Mouse (Mus musculus) lung, embryonic 14.5 days (tissue): ENCODE results near the gene Slc1a4. TPM values are rescaled to one million over a fixed set of nuclear protein-coding genes. Genes with fewer than 3 reads are reported as not detected.
A peak's percentile ranks its signal among the peaks of the same experiment; 100 is the strongest.

Experiments used
- ATAC-seq: fragments of 200-750 bp; cut with Nextera tagmentation; 2 replicates; pipeline ENCODE4 v1.8.0; 2017; ENCODE audit warnings: mild to moderate bottlenecking, moderate TSS enrichment, moderate library complexity; ENCODE audit not compliant: insufficient read depth
- DNase-seq: peaks from one replicate; pipeline ENCODE4 v3.0.0-alpha.2; 2015
- H3K27ac ChIP-seq: fragments of 300-500 bp; sonication (generic); 2 replicates; pipeline ENCODE4 v1.5.1; 2014; ENCODE audit warnings: low read depth, mild to moderate bottlenecking, moderate library complexity
- H3K27me3 ChIP-seq: fragments of 300-500 bp; sonication (generic); 2 replicates; pipeline ENCODE4 v1.6.1; 2014; ENCODE audit warnings: low read length, control low read depth; ENCODE audit not compliant: insufficient read depth
- H3K36me3 ChIP-seq: fragments of 300-500 bp; sonication (generic); 2 replicates; pipeline ENCODE4 v1.6.1; 2014; ENCODE audit warnings: control low read depth; ENCODE audit not compliant: insufficient read depth
- H3K4me1 ChIP-seq: fragments of 300-500 bp; sonication (generic); 2 replicates; pipeline ENCODE4 v1.6.1; 2014; ENCODE audit warnings: antibody characterized with exemption, control low read depth; ENCODE audit not compliant: insufficient read depth
- H3K4me2 ChIP-seq: fragments of 300-500 bp; sonication (generic); 2 replicates; pipeline ENCODE4 v1.6.1; 2014; ENCODE audit warnings: mild to moderate bottlenecking
- H3K4me3 ChIP-seq: fragments of 300-500 bp; sonication (generic); 2 replicates; pipeline ENCODE4 v1.5.1; 2014; ENCODE audit warnings: low read depth, low read length
- H3K9ac ChIP-seq: fragments of 300-500 bp; sonication (generic); 2 replicates; pipeline ENCODE4 v1.6.1; 2014
- H3K9me3 ChIP-seq: fragments of 300-500 bp; sonication (generic); 2 replicates; pipeline ENCODE4 v1.6.1; 2016; ENCODE audit warnings: low read depth, low read length, control low read depth
- CTCF ChIP-seq: IDR thresholded peaks from 2 replicates; pipeline ENCODE4 v1.5.1; 2016; ENCODE audit warnings: antibody characterized with exemption, low read depth
- WGBS: fragments of 180-500 bp; shearing (Covaris S2); extraction: QIAGEN DNeasy Blood & Tissue Kit; methylation state at CpG from one replicate; pipeline ENCODE4 v1.1.7; 2014; 5-methylcytosine and 5-hydroxymethylcytosine counted together
- polyA plus RNA-seq: library from polyadenylated mRNA; unstranded; fragments of >200 nt; fragmentation: Nextera tagmentation; extraction: Ambion mirVana; gene quantifications from 2 replicates; pipeline ENCODE4 v1.2.1, GENCODE M21; 2014

Slc1a4 gene
- polyA plus RNA-seq, 1 experiment from 2014 or later = 24.6 TPM

DNA sequence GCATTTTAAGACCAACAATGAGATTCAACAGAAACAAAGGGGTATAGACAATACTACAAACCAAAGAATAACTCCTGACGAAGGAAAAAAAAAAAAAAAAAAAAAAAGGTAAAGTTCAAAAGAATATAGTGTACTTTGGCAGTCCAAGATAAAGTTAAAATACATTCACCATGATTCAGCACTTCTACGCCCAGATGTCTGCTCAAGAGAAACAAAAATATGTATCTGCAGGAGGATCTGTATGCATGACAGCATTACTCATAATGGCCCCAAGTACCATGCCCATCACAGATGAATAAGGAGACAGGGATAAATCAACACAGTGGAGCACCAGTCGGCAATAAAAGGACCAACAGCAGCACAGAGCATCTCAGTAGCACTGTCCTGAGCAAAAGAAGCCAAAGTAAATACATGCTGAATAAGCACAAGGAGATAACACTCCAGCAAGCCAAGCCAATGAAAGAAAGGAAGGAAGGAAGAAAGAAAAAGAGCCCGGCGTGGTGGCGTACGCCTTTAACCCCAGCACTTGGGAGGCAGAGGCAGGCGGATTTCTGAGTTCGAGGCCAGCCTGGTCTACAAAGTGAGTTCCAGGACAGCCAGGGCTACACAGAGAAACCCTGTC is 7.3 kb downstream of the Slc1a4 start:
- H3K9me3 ChIP-seq = no peaks in the 10 kb centered on the region
- H3K4me2 ChIP-seq = no peak overlapping the region
- peaks cover under 1% of the 10 kb centered on the region; the same call in 1 of the 2 replicates for H3K4me1 ChIP-seq
- H3K4me3 ChIP-seq = no peak overlapping the region
- no peak for TF ChIP-seq CTCF
- no peaks in the 10 kb centered on the region for H3K27me3 ChIP-seq
- DNase-seq (no peak), ATAC-seq (no peak)
- no peak overlapping the region for H3K9ac ChIP-seq
- 85% methylated on average over 8 of the region's 9 CpGs for WGBS
- H3K36me3 ChIP-seq = no peaks in the 10 kb centered on the region
- no peak overlapping the region for H3K27ac ChIP-seq

DNA sequence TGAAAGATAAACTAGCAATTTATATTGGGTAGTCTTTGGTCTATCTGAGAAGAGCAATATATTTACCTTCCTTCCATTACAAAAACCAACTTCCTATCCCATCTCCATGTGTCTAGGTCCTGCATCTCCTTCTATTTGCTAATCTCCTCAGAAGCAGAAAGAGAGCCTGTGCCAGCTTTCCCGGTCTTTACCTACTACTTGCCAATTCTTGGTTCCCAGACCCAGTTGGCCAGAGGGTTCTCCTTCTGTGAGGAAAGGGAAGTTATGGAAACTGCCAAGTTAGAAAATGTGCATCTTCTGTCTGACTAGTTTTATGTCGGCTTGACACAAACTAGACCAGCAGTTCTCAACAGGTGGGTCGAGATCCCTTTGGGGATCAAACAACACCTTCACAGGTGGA is 8.5 kb downstream of the Slc1a4 start:
- no peak for ATAC-seq
- no peak for TF ChIP-seq CTCF
- Histone ChIP-seq H3K4me2 (no peak overlapping the region), H3K9me3 (no peaks in the 10 kb centered on the region), H3K4me3 (no peak overlapping the region), H3K9ac (no peak overlapping the region), H3K36me3 (no peaks in the 10 kb centered on the region), H3K27ac (no peak overlapping the region), H3K4me1 (no peaks in the 10 kb centered on the region), H3K27me3 (no peaks in the 10 kb centered on the region)
- no peak for DNase-seq
- WGBS = 87% methylated on average over 3 of the region's 3 CpGs

- no peak overlapping the region for H3K9ac ChIP-seq
- ATAC-seq (no peak), DNase-seq (no peak)
- H3K27ac ChIP-seq = no peak overlapping the region
- no peaks in the 10 kb centered on the region for H3K36me3 ChIP-seq
- H3K4me2 ChIP-seq = no peak overlapping the region
- 83% methylated on average over 3 of the region's 3 CpGs for WGBS
- H3K4me1 ChIP-seq = 0 out of 2 replicates have a peak, but pooled peaks cover 4% of the 10 kb centered on the region
- H3K4me3 ChIP-seq = no peak overlapping the region
- TF ChIP-seq CTCF = no peak
- H3K27me3 ChIP-seq = no peaks in the 10 kb centered on the region
- H3K9me3 ChIP-seq = no peaks in the 10 kb centered on the region
Observed at GRCm38 (mm10) chr11:20322366-20322765, 10.1 kb downstream of the Slc1a4 start.

DNA sequence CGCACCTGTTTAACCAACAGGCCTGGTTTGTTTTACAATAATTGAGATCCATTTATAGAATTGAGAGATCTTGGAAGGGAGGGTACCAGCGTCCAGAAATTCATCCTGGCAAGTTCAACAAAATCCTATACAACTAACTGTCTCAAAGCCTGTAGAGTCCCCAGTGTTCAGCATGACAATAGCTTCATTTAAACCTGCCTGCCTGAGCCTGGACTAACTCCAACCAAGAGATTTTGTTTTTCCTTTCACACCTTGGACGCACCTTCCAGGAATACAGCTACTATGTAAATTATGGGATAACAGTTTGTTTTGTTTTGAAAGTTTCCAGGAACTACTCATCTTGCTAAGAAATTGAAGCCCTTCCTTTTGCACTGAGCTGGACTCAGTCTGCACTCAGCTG is 11.9 kb downstream of the Slc1a4 start:
- no peaks in the 10 kb centered on the region for H3K9me3 ChIP-seq
- no peaks in the 10 kb centered on the region for H3K27me3 ChIP-seq
- no peak for ATAC-seq
- no peak for TF ChIP-seq CTCF
- DNase-seq = no peak
- no peak overlapping the region for H3K27ac ChIP-seq
- peaks cover 8% of the 10 kb centered on the region; the same call in 1 of the 2 replicates for H3K36me3 ChIP-seq
- WGBS = 87% methylated on average over 3 of the region's 3 CpGs
- H3K4me2 ChIP-seq = no peak overlapping the region
- no peak overlapping the region for H3K9ac ChIP-seq
- H3K4me1 ChIP-seq = 0 out of 2 replicates have a peak, but pooled peaks cover 4% of the 10 kb centered on the region
- H3K4me3 ChIP-seq = no peak overlapping the region

DNA sequence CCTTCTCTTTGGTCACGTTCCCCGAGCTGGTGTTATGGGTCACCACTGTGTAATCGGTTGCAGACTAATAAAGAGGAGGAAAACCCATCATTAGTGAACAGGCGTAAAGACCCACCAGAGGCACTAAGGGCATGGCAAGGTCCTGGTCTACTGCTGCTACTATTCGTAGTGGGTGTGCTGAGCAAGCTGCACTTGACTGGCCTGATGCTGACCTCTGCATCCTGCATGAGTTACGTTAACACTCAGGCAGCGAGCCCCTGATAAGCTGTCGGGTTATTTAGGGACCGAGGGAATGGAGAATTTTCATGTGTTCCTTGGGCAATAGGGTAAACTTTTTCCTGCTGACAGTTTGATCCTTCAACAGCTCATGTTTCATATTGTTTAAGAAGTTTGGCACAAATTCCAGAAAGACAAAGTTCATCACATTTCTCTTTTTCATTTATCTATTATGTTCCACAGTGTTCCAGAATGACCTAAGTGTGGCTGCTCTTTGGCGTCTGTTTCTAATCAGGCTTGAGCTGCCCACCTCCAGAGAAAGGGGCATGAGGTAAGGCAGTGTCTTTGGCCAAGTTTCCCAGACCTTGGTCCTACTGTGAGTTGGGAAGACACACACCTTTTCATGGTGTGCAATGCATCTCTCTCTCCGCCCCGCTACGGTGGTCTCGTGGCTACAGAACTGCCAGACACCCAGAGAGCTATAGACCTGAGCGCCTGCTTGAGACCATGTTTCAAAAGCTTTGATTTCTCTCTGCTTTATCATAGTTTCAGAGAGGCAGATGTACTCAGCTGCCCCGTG is 13.7 kb downstream of the Slc1a4 start:
- Histone ChIP-seq H3K9ac (no peak overlapping the region), H3K4me3 (no peak overlapping the region), H3K4me1 (0 out of 2 replicates have a peak, but pooled peaks cover 4% of the 10 kb centered on the region), H3K4me2 (no peak overlapping the region), H3K36me3 (peaks cover 12% of the 10 kb centered on the region; the same call in 1 of the 2 replicates), H3K27ac (no peak overlapping the region), H3K27me3 (no peaks in the 10 kb centered on the region), H3K9me3 (no peaks in the 10 kb centered on the region)
- peak; percentile 35; the same call in 1 of the 2 replicates for ATAC-seq
- no peak for TF ChIP-seq CTCF
- WGBS = 49% methylated on average over 16 of the region's 16 CpGs
- peak; percentile 47 for DNase-seq

DNA sequence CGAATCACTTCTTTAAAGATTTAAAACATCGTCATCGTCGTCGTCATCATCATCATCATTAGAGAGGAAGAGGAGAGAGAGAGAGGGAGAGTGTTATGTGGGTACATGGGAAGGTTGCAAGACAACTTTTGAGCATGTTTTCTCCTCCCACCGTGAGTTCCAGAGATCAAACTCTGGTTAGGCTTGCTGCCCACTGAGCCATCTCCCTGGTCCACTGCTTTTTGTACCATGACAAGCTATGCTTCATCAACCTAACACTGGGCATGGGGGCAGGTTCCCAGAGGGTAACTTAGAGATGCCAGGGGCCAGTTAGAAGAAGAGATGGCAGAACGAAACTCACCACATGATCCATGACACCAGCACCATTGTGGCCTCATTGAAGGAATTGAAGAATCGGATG is 18.9 kb downstream of the Slc1a4 start:
- ATAC-seq (no peak), DNase-seq (no peak)
- peaks cover 21% of the 10 kb centered on the region for H3K36me3 ChIP-seq
- H3K9ac ChIP-seq = no peak overlapping the region
- H3K4me1 ChIP-seq = 0 out of 2 replicates have a peak, but pooled peaks cover 1% of the 10 kb centered on the region
- TF ChIP-seq CTCF = no peak
- H3K27ac ChIP-seq = no peak overlapping the region
- no peak overlapping the region for H3K4me2 ChIP-seq
- H3K27me3 ChIP-seq = no peaks in the 10 kb centered on the region
- 94% methylated on average over 8 of the region's 8 CpGs for WGBS
- no peaks in the 10 kb centered on the region for H3K9me3 ChIP-seq
- no peak overlapping the region for H3K4me3 ChIP-seq

GRCm38 (mm10) chr11:20309044-20309443 is 23.5 kb downstream of the Slc1a4 start:
- DNase-seq (peak; percentile 76), ATAC-seq (no peak)
- Histone ChIP-seq H3K27ac (peak overlapping the region; percentile 76), H3K36me3 (peaks cover 48% of the 10 kb centered on the region), H3K27me3 (no peaks in the 10 kb centered on the region), H3K4me1 (no peaks in the 10 kb centered on the region), H3K9me3 (no peaks in the 10 kb centered on the region), H3K9ac (no peak overlapping the region), H3K4me2 (no peak overlapping the region), H3K4me3 (no peak overlapping the region)
- TF ChIP-seq CTCF = no peak
- WGBS = 62% methylated on average over 5 of the region's 5 CpGs
